Mouse (Mus musculus) activated CD4-positive, CD25-positive, alpha-beta regulatory T cell (primary cell): ENCODE measurements around the gene Scgb1b19. TPM values are rescaled to one million over a fixed set of nuclear protein-coding genes. Genes with fewer than 3 reads are reported as not detected.

ENCODE experiments used
- polyA plus RNA-seq, 2 experiments: library from polyadenylated mRNA; unstranded; fragments of 100-300 nt; shearing (Covaris generic); gene quantifications; one replicate each; pipeline ENCODE4 v1.2.1; 2017

Gene Scgb1b19
- polyA plus RNA-seq, result not detected

GRCm38 (mm10) chr7:33286991-33287390, at the start of gene Scgb1b19:
Gene Scgb1b19 (plus strand): TSS chr7:33287291.

DNA sequence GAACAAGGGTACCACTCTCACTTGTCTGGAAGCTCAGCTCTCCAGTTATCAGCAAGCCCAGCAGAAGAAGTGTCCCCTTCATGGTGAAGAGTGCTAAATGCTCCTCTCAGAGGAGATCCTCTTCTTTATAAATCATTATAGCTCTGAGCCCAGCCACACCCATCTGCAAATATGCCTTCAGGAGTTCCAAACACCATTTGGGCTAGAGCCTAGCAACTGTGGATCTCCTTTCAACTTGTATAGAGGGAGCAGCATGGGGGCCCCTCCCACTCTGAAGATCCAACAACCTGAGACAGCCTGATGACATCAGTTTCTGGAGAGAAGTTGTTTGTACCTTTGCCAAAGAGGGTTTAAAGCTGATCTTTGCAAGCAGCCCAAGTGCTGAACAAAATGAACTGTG, 6.9 kb upstream of the Scgb1b19 start, which contains the start of gene Scgb2b19:
Gene Scgb2b19, minus strand, starts transcription at position 101 of the 400 bp plus-strand sequence.

Other genes with a start within 250 kb of the Scgb1b19 start
- not detected for gene Scgb2b17, start 230.7 kb upstream of the Scgb1b19 start, polyA plus RNA-seq
- gene Scgb1b17, start 223.8 kb upstream of the Scgb1b19 start, polyA plus RNA-seq, result not detected
- gene Scgb2b18, start 113.4 kb upstream of the Scgb1b19 start, polyA plus RNA-seq, result not detected
- gene Scgb1b18, start 101.7 kb upstream of the Scgb1b19 start, polyA plus RNA-seq, result not detected
- gene Scgb2b19, start 7.0 kb upstream of the Scgb1b19 start, polyA plus RNA-seq, result not detected
- gene Scgb2b20, start 79.0 kb downstream of the Scgb1b19 start, polyA plus RNA-seq, result not detected
- gene Scgb1b20, start 85.9 kb downstream of the Scgb1b19 start, polyA plus RNA-seq, result not detected
- not detected for gene Scgb2b21, start 233.2 kb downstream of the Scgb1b19 start, polyA plus RNA-seq